Mouse (Mus musculus) brain, embryonic 14.5 days (tissue): Measurements from ENCODE around the gene Dusp9. TPM values are rescaled to one million over a fixed set of nuclear protein-coding genes. Genes with fewer than 3 reads are reported as not detected.
A peak's percentile ranks its signal among the peaks of the same experiment; 100 is the strongest.

Source experiments
- DNase-seq: peaks from one replicate; pipeline ENCODE4 v3.0.0-alpha.2; 2011; ENCODE audit warnings: low read depth
- CTCF ChIP-seq: fragments of 200-500 bp; IDR thresholded peaks from 2 replicates; pipeline ENCODE4 v1.5.1; 2012; ENCODE audit warnings: inconsistent platforms, mild to moderate bottlenecking, moderate library complexity, borderline replicate concordance; ENCODE audit not compliant: insufficient read depth, insufficient read length; ENCODE audit errors: extremely low read depth
- POLR2A ChIP-seq: fragments of 200-500 bp; IDR thresholded peaks from 2 replicates; pipeline ENCODE4 v1.6.1; 2012; ENCODE audit warnings: mild to moderate bottlenecking, inconsistent platforms, borderline replicate concordance; ENCODE audit not compliant: poor library complexity, insufficient read depth, insufficient read length, severe bottlenecking; ENCODE audit errors: extremely low read depth
- polyA plus RNA-seq: library from polyadenylated mRNA; depleted of rRNA; stranded (reverse); fragments of >200 nt; gene quantifications from 2 replicates; pipeline ENCODE4 v1.2.3, GENCODE M21; 2012; rRNA removed

Dusp9 gene
- polyA plus RNA-seq: 1.1 and 1.5 TPM in 2 replicates

- DNase-seq: peak; percentile 74
- TF ChIP-seq POLR2A (no peak), CTCF (no peak)
Measured at GRCm38 (mm10) chrX:73639255-73639675, at the start of gene Dusp9. TSS of gene Dusp9 (plus strand) at chrX:73639419.

GRCm38 (mm10) chrX:73593212-73593611 is 46.0 kb upstream of the Dusp9 start:
- DNase-seq: peak; percentile 14
- TF ChIP-seq CTCF: peak; percentile 33; the same call in 1 of the 2 replicates
- no peak for TF ChIP-seq POLR2A

GRCm38 (mm10) chrX:73594451-73595121 is 44.6 kb upstream of the Dusp9 start:
- no peak for TF ChIP-seq POLR2A
- TF ChIP-seq CTCF: no peak

GRCm38 (mm10) chrX:73595297-73595938 is 43.8 kb upstream of the Dusp9 start:
- DNase-seq: no peak
- TF ChIP-seq POLR2A: no peak
- TF ChIP-seq CTCF: no peak

More at GRCm38 (mm10) chrX:73594451-73595121, 44.6 kb upstream of the Dusp9 start:
- no peak for DNase-seq

GRCm38 (mm10) chrX:73601456-73601855 is 37.8 kb upstream of the Dusp9 start:
- TF ChIP-seq POLR2A: no peak
- TF ChIP-seq CTCF: no peak
- no peak for DNase-seq

- TF ChIP-seq POLR2A (no peak), CTCF (no peak)
- DNase-seq: no peak
Measured at GRCm38 (mm10) chrX:73613665-73614064, 25.6 kb upstream of the Dusp9 start.

GRCm38 (mm10) chrX:73615876-73616275 is 23.3 kb upstream of the Dusp9 start:
- no peak for DNase-seq
- TF ChIP-seq CTCF (no peak), POLR2A (no peak)

GRCm38 (mm10) chrX:73619401-73619800 is 19.8 kb upstream of the Dusp9 start:
- TF ChIP-seq POLR2A (no peak), CTCF (no peak)
- no peak for DNase-seq

- DNase-seq: no peak
- no peak for TF ChIP-seq POLR2A
- TF ChIP-seq CTCF: no peak
Measured at GRCm38 (mm10) chrX:73619890-73620289, 19.3 kb upstream of the Dusp9 start.

GRCm38 (mm10) chrX:73626981-73627380 is 12.2 kb upstream of the Dusp9 start:
- TF ChIP-seq POLR2A: no peak
- TF ChIP-seq CTCF: no peak
- DNase-seq: no peak

- peak; percentile 16 for DNase-seq
- TF ChIP-seq CTCF: no peak
- TF ChIP-seq POLR2A: no peak
Measured at GRCm38 (mm10) chrX:73635425-73635824, 3.8 kb upstream of the Dusp9 start.
